Mouse (Mus musculus) kidney, embryonic 15.5 days (tissue): ENCODE measurements at regions not wholly inside any gene's neighbourhood (a gene's known extent, or its start where the extent isn't known, plus 50 kb on each side); places are given as distances from the start of the nearest gene placed in this dataset.
A peak's percentile ranks its signal among the peaks of the same experiment; 100 is the strongest.

ENCODE experiments used
- ATAC-seq: fragments of 200-750 bp; cut with Nextera tagmentation; replicated peaks from 2 replicates; pipeline ENCODE4 v1.8.0; 2017; ENCODE audit warnings: moderate TSS enrichment; ENCODE audit not compliant: low FRiP score
- H3K27ac ChIP-seq: fragments of 300-500 bp; sonication (generic); 2 replicates; pipeline ENCODE4 v1.5.1; 2015; ENCODE audit warnings: mild to moderate bottlenecking, inconsistent platforms
- H3K27me3 ChIP-seq: fragments of 300-500 bp; sonication (generic); 2 replicates; pipeline ENCODE4 v1.6.1; 2015; ENCODE audit warnings: inconsistent platforms
- H3K36me3 ChIP-seq: fragments of 300-500 bp; sonication (generic); 2 replicates; pipeline ENCODE4 v1.6.1; 2015; ENCODE audit warnings: inconsistent platforms
- H3K4me1 ChIP-seq: fragments of 300-500 bp; sonication (generic); 2 replicates; pipeline ENCODE4 v1.6.1; 2015; ENCODE audit warnings: inconsistent platforms
- H3K4me2 ChIP-seq: fragments of 300-500 bp; sonication (generic); 2 replicates; pipeline ENCODE4 v1.6.1; 2015; ENCODE audit warnings: moderate library complexity, mild to moderate bottlenecking, inconsistent platforms
- H3K4me3 ChIP-seq: fragments of 300-500 bp; sonication (generic); replicated peaks from 2 replicates; pipeline ENCODE4 v1.5.1; 2015; ENCODE audit warnings: mild to moderate bottlenecking, inconsistent platforms
- H3K9ac ChIP-seq: fragments of 300-500 bp; sonication (generic); 2 replicates; pipeline ENCODE4 v1.6.1; 2015; ENCODE audit warnings: mild to moderate bottlenecking, inconsistent platforms
- H3K9me3 ChIP-seq: fragments of 300-500 bp; sonication (generic); replicated peaks from 2 replicates; pipeline ENCODE4 v1.6.1; 2016; ENCODE audit warnings: inconsistent platforms
- WGBS: fragments of 180-500 bp; shearing (Covaris S2); methylation state at CpG from one replicate; pipeline ENCODE4 v1.1.7; 2015; ENCODE audit warnings: mixed read lengths; 5-methylcytosine and 5-hydroxymethylcytosine counted together

GRCm38 (mm10) chr14:80176464-80176863 is 192.6 kb downstream of the Olfm4 start:
- no peak overlapping the region for H3K9ac ChIP-seq
- H3K4me1 ChIP-seq = peaks cover 12% of the 10 kb centered on the region; the same call in 1 of the 2 replicates
- no peak overlapping the region for H3K4me3 ChIP-seq
- 18% methylated on average over 6 of the region's 6 CpGs for WGBS
- H3K27ac ChIP-seq = no peak overlapping the region
- no peaks in the 10 kb centered on the region for H3K36me3 ChIP-seq
- ATAC-seq = peak; percentile 82
- H3K9me3 ChIP-seq = no peaks in the 10 kb centered on the region
- no peaks in the 10 kb centered on the region for H3K27me3 ChIP-seq
- H3K4me2 ChIP-seq = no peak overlapping the region

- no peak overlapping the region for H3K4me2 ChIP-seq
- H3K4me1 ChIP-seq = no peaks in the 10 kb centered on the region
- WGBS = 24% methylated on average over 2 of the region's 2 CpGs
- H3K27me3 ChIP-seq = no peaks in the 10 kb centered on the region
- H3K9me3 ChIP-seq = no peaks in the 10 kb centered on the region
- no peaks in the 10 kb centered on the region for H3K36me3 ChIP-seq
- H3K27ac ChIP-seq = no peak overlapping the region
- no peak overlapping the region for H3K4me3 ChIP-seq
- H3K9ac ChIP-seq = no peak overlapping the region
- no peak for ATAC-seq
Measured at GRCm38 (mm10) chr14:80195041-80195440, 211.2 kb downstream of the Olfm4 start.

- no peak overlapping the region for H3K4me3 ChIP-seq
- ATAC-seq = no peak
- no peaks in the 10 kb centered on the region for H3K4me1 ChIP-seq
- H3K27ac ChIP-seq = no peak overlapping the region
- 36% methylated on average over 2 of the region's 2 CpGs for WGBS
- H3K9me3 ChIP-seq = no peaks in the 10 kb centered on the region
- 0 out of 2 replicates have a peak, but pooled peaks cover 11% of the 10 kb centered on the region for H3K27me3 ChIP-seq
- H3K9ac ChIP-seq = no peak overlapping the region
- no peaks in the 10 kb centered on the region for H3K36me3 ChIP-seq
- no peak overlapping the region for H3K4me2 ChIP-seq
Measured at GRCm38 (mm10) chr14:80212916-80213315, 229.0 kb downstream of the Olfm4 start.

- H3K4me1 ChIP-seq = no peaks in the 10 kb centered on the region
- no peaks in the 10 kb centered on the region for H3K36me3 ChIP-seq
- H3K9ac ChIP-seq = no peak overlapping the region
- H3K4me3 ChIP-seq = no peak overlapping the region
- H3K4me2 ChIP-seq = no peak overlapping the region
- no peaks in the 10 kb centered on the region for H3K9me3 ChIP-seq
- H3K27me3 ChIP-seq = 0 out of 2 replicates have a peak, but pooled peaks cover 11% of the 10 kb centered on the region
- 45% methylated on average over 9 of the region's 9 CpGs for WGBS
- no peak for ATAC-seq
- no peak overlapping the region for H3K27ac ChIP-seq
Measured at GRCm38 (mm10) chr14:80213666-80214065, 229.8 kb downstream of the Olfm4 start.

- no peak overlapping the region for H3K4me3 ChIP-seq
- H3K4me1 ChIP-seq = no peaks in the 10 kb centered on the region
- WGBS = 11% methylated on average over 6 of the region's 6 CpGs
- no peak overlapping the region for H3K9ac ChIP-seq
- no peak overlapping the region for H3K4me2 ChIP-seq
- peak; percentile 79; the same call in 1 of the 2 replicates for ATAC-seq
- no peaks in the 10 kb centered on the region for H3K36me3 ChIP-seq
- no peaks in the 10 kb centered on the region for H3K9me3 ChIP-seq
- no peak overlapping the region for H3K27ac ChIP-seq
- H3K27me3 ChIP-seq = 0 out of 2 replicates have a peak, but pooled peaks cover 11% of the 10 kb centered on the region
Measured at GRCm38 (mm10) chr14:80215960-80216552, 232.2 kb downstream of the Olfm4 start.

- Histone ChIP-seq H3K9ac (no peak overlapping the region), H3K36me3 (no peaks in the 10 kb centered on the region), H3K4me3 (no peak overlapping the region), H3K4me1 (no peaks in the 10 kb centered on the region), H3K4me2 (no peak overlapping the region), H3K27me3 (no peaks in the 10 kb centered on the region), H3K27ac (no peak overlapping the region), H3K9me3 (no peaks in the 10 kb centered on the region)
- no peak for ATAC-seq
- 88% methylated on average over 3 of the region's 3 CpGs for WGBS
Measured at GRCm38 (mm10) chr14:80232066-80232465, 248.2 kb downstream of the Olfm4 start.

GRCm38 (mm10) chr14:80232976-80233375 is 249.1 kb downstream of the Olfm4 start:
- Histone ChIP-seq H3K27me3 (no peaks in the 10 kb centered on the region), H3K36me3 (no peaks in the 10 kb centered on the region), H3K4me2 (no peak overlapping the region), H3K9ac (no peak overlapping the region), H3K9me3 (no peaks in the 10 kb centered on the region), H3K4me3 (no peak overlapping the region), H3K4me1 (no peaks in the 10 kb centered on the region), H3K27ac (no peak overlapping the region)
- ATAC-seq = no peak
- 88% methylated on average over 3 of the region's 3 CpGs for WGBS

- Histone ChIP-seq H3K9ac (no peak overlapping the region), H3K4me2 (no peak overlapping the region), H3K9me3 (no peaks in the 10 kb centered on the region), H3K27ac (no peak overlapping the region), H3K4me3 (no peak overlapping the region), H3K27me3 (no peaks in the 10 kb centered on the region), H3K36me3 (no peaks in the 10 kb centered on the region), H3K4me1 (no peaks in the 10 kb centered on the region)
- ATAC-seq = no peak
Measured at GRCm38 (mm10) chr14:80237136-80237535, 253.3 kb downstream of the Olfm4 start.

GRCm38 (mm10) chr14:80237552-80237951 is 253.7 kb downstream of the Olfm4 start:
- no peak overlapping the region for H3K9ac ChIP-seq
- no peak overlapping the region for H3K27ac ChIP-seq
- H3K36me3 ChIP-seq = no peaks in the 10 kb centered on the region
- H3K4me2 ChIP-seq = no peak overlapping the region
- no peak overlapping the region for H3K4me3 ChIP-seq
- no peaks in the 10 kb centered on the region for H3K27me3 ChIP-seq
- WGBS = 83% methylated on average over 2 of the region's 2 CpGs
- no peak for ATAC-seq
- no peaks in the 10 kb centered on the region for H3K4me1 ChIP-seq
- H3K9me3 ChIP-seq = no peaks in the 10 kb centered on the region

- no peak for ATAC-seq
- no peaks in the 10 kb centered on the region for H3K9me3 ChIP-seq
- H3K4me3 ChIP-seq = no peak overlapping the region
- no peak overlapping the region for H3K9ac ChIP-seq
- H3K4me1 ChIP-seq = no peaks in the 10 kb centered on the region
- H3K4me2 ChIP-seq = no peak overlapping the region
- H3K27ac ChIP-seq = no peak overlapping the region
- no peaks in the 10 kb centered on the region for H3K36me3 ChIP-seq
- H3K27me3 ChIP-seq = no peaks in the 10 kb centered on the region
- WGBS = 83% methylated on average over 4 of the region's 4 CpGs
Measured at GRCm38 (mm10) chr14:80244640-80245302, 260.9 kb downstream of the Olfm4 start.

GRCm38 (mm10) chr14:80247575-80247974 is 263.7 kb downstream of the Olfm4 start:
- 92% methylated on average over 2 of the region's 2 CpGs for WGBS
- H3K36me3 ChIP-seq = no peaks in the 10 kb centered on the region
- H3K4me3 ChIP-seq = no peak overlapping the region
- H3K9ac ChIP-seq = no peak overlapping the region
- no peaks in the 10 kb centered on the region for H3K9me3 ChIP-seq
- no peaks in the 10 kb centered on the region for H3K27me3 ChIP-seq
- no peaks in the 10 kb centered on the region for H3K4me1 ChIP-seq
- no peak overlapping the region for H3K4me2 ChIP-seq
- ATAC-seq = no peak
- H3K27ac ChIP-seq = no peak overlapping the region

GRCm38 (mm10) chr14:80249882-80250281 is 266.0 kb downstream of the Olfm4 start:
- no peak overlapping the region for H3K4me3 ChIP-seq
- no peaks in the 10 kb centered on the region for H3K4me1 ChIP-seq
- no peaks in the 10 kb centered on the region for H3K9me3 ChIP-seq
- no peak overlapping the region for H3K27ac ChIP-seq
- no peaks in the 10 kb centered on the region for H3K36me3 ChIP-seq
- 84% methylated on average over 1 of the region's 1 CpGs for WGBS
- no peaks in the 10 kb centered on the region for H3K27me3 ChIP-seq
- no peak overlapping the region for H3K4me2 ChIP-seq
- no peak for ATAC-seq
- no peak overlapping the region for H3K9ac ChIP-seq

- no peak overlapping the region for H3K4me3 ChIP-seq
- no peaks in the 10 kb centered on the region for H3K9me3 ChIP-seq
- no peaks in the 10 kb centered on the region for H3K27me3 ChIP-seq
- 0 out of 2 replicates have a peak, but pooled peaks have one; percentile 60 for ATAC-seq
- no peaks in the 10 kb centered on the region for H3K36me3 ChIP-seq
- 43% methylated on average over 3 of the region's 3 CpGs for WGBS
- H3K4me1 ChIP-seq = no peaks in the 10 kb centered on the region
- H3K4me2 ChIP-seq = no peak overlapping the region
- H3K9ac ChIP-seq = no peak overlapping the region
- H3K27ac ChIP-seq = no peak overlapping the region
Measured at GRCm38 (mm10) chr14:80257086-80257485, 273.2 kb downstream of the Olfm4 start.
